11 mouse cellular contexts compared by ENCODE assay signal in genomic region chr7:109492616-109493318, GRCm38 (mm10). TPM values are rescaled to one million over a fixed set of nuclear protein-coding genes. Genes with fewer than 3 reads are reported as not detected.
DNase-seq lines count a peak whose midpoint lies in the region; ATAC-seq and TF ChIP-seq lines count a peak whose summit lies in the region.
"Had no signal": no experiment of that assay in that cellular context is flagged by ENCODE, and none has a peak within 500 bp of the region (broad histone marks: within the 10 kb centered on the region; RNA-seq: fewer than 3 reads in every experiment).

No protein-coding gene starts in this region.

- no peak overlapping the region for H3K9ac ChIP-seq in forebrain, embryonic 11.5 days (ENCODE audit: low read length)
- 0 out of 2 replicates have a peak overlapping the region, but pooled peaks have one; percentile 12 for H3K9ac ChIP-seq in midbrain, embryonic 13.5 days (replicated peaks)
- H3K9ac ChIP-seq in intestine, embryonic 16.5 days (ENCODE audit: low read depth, low read length): no peak overlapping the region

- DNase-seq in layer of hippocampus, adult 2 months (ENCODE audit: low spot score in 2 of 2): no peak
- no peak for DNase-seq in layer of hippocampus, adult 9-11 months
- peak; percentile 33 for DNase-seq in cerebellum, adult 8-10 months
- no peak for DNase-seq in forebrain, embryonic 11.5 days (ENCODE audit: low spot score)
- DNase-seq in thymus, postnatal 14 days: no peak
- no peak for DNase-seq in adrenal gland, adult 18-20 months (ENCODE audit: low spot score in 2 of 2)
- DNase-seq: liver had no signal

- no peaks in the 10 kb centered on the region for H3K36me3 ChIP-seq in forebrain, embryonic 11.5 days (ENCODE audit: control insufficient read depth, insufficient read depth, low read length)
- H3K36me3 ChIP-seq in midbrain, embryonic 13.5 days: no peaks in the 10 kb centered on the region
- no peaks in the 10 kb centered on the region for H3K36me3 ChIP-seq in intestine, embryonic 16.5 days (ENCODE audit: control insufficient read depth, insufficient read depth, low read length)

- TF ChIP-seq CTCF in layer of hippocampus, adult 2 months (conservative IDR thresholded peaks at IDR 0.05): no peak

- H3K4me2 ChIP-seq in forebrain, embryonic 11.5 days (ENCODE audit: low read depth, low read length, severe bottlenecking): peak overlapping the region; percentile 39
- H3K4me2 ChIP-seq in midbrain, embryonic 13.5 days (replicated peaks): peak overlapping the region; percentile 65
- no peak overlapping the region for H3K4me2 ChIP-seq in intestine, embryonic 16.5 days (ENCODE audit: low read depth, low read length)

- no peaks in the 10 kb centered on the region for H3K9me3 ChIP-seq in forebrain, embryonic 11.5 days (ENCODE audit: control insufficient read depth, low read length)
- no peaks in the 10 kb centered on the region for H3K9me3 ChIP-seq in midbrain, embryonic 13.5 days
- no peaks in the 10 kb centered on the region for H3K9me3 ChIP-seq in intestine, embryonic 16.5 days (ENCODE audit: control insufficient read depth, low read length)

- H3K4me3 ChIP-seq in layer of hippocampus, adult 2 months: peak overlapping the region; percentile 50
- H3K4me3 ChIP-seq in forebrain, embryonic 11.5 days (ENCODE audit: low read depth, low read length): no peak overlapping the region
- peak overlapping the region; percentile 43 for H3K4me3 ChIP-seq in midbrain, embryonic 13.5 days (replicated peaks)
- no peak overlapping the region for H3K4me3 ChIP-seq in intestine, embryonic 16.5 days (ENCODE audit: low read length)

- peaks cover 9% of the 10 kb centered on the region for H3K4me1 ChIP-seq in forebrain, embryonic 11.5 days (replicated peaks; ENCODE audit: control insufficient read depth, insufficient read depth, low read length)
- H3K4me1 ChIP-seq in midbrain, embryonic 13.5 days (replicated peaks): peaks cover 21% of the 10 kb centered on the region
- peaks cover 5% of the 10 kb centered on the region; the same call in 1 of the 2 replicates for H3K4me1 ChIP-seq in intestine, embryonic 16.5 days (ENCODE audit: control insufficient read depth, insufficient read depth, low read length)

- peak overlapping the region; percentile 75 for H3K27ac ChIP-seq in layer of hippocampus, adult 2 months
- H3K27ac ChIP-seq in forebrain, embryonic 11.5 days (ENCODE audit: low read depth, low read length): no peak overlapping the region
- no peak overlapping the region for H3K27ac ChIP-seq in midbrain, embryonic 13.5 days
- H3K27ac ChIP-seq in intestine, embryonic 16.5 days (ENCODE audit: low read length): no peak overlapping the region
- H3K27ac ChIP-seq: kidney, postnatal 0 days had no signal

- peaks cover 8% of the 10 kb centered on the region; the same call in 1 of the 2 replicates for H3K27me3 ChIP-seq in forebrain, embryonic 11.5 days (ENCODE audit: control insufficient read depth, insufficient read depth, low read length)
- peaks cover 10% of the 10 kb centered on the region; the same call in 1 of the 2 replicates for H3K27me3 ChIP-seq in midbrain, embryonic 13.5 days
- no peaks in the 10 kb centered on the region; the same call in 1 of the 2 replicates for H3K27me3 ChIP-seq in intestine, embryonic 16.5 days (replicated peaks; ENCODE audit: control insufficient read depth, insufficient read depth, low read length)

- no peak for ATAC-seq in forebrain, embryonic 11.5 days (replicated peaks; ENCODE audit: low FRiP score)
- ATAC-seq in midbrain, embryonic 13.5 days: peak; percentile 53
- ATAC-seq in intestine, embryonic 16.5 days: no peak

- WGBS in forebrain, embryonic 11.5 days: 48% methylated on average over 18 of the region's 18 CpGs
- 54% methylated on average over 18 of the region's 18 CpGs for WGBS in midbrain, embryonic 13.5 days
- 61% methylated on average over 18 of the region's 18 CpGs for WGBS in intestine, embryonic 16.5 days

RNA-seq across cellular contexts. Expression of gene Trim66, which starts 15.2 kb away (rescaled TPM):
- total RNA-seq in layer of hippocampus, adult 2 months (2021): 1 to 10 TPM; 5.0 to 6.0 TPM
- 0.37 and 0.67 TPM in 2 replicates for polyA plus RNA-seq in forebrain, embryonic 11.5 days (2014; fragmentation: Nextera tagmentation; extraction: Ambion mirVana)
- 0.40 and 0.46 TPM in 2 replicates for polyA plus RNA-seq in midbrain, embryonic 13.5 days (2015; fragmentation: Nextera tagmentation; extraction: Ambion mirVana)
- under 1 TPM; 0.19 to 0.30 TPM for total RNA-seq in adrenal gland, adult 18-20 months (2021)
- polyA plus RNA-seq in intestine, embryonic 16.5 days (2015; fragmentation: Nextera tagmentation; extraction: Ambion mirVana): 0.01 TPM in 1 of 2 replicates, not detected in the other

RNA-seq across cellular contexts. Expression of gene Rpl27a, which starts 26.2 kb away (rescaled TPM):
- 100 to 1,000 TPM; 143 to 145 TPM for total RNA-seq in layer of hippocampus, adult 2 months (2021)
- 103 and 119 TPM in 2 replicates for polyA plus RNA-seq in forebrain, embryonic 11.5 days (2014; fragmentation: Nextera tagmentation; extraction: Ambion mirVana)
- 85.2 TPM in 2 replicates for polyA plus RNA-seq in midbrain, embryonic 13.5 days (2015; fragmentation: Nextera tagmentation; extraction: Ambion mirVana)
- total RNA-seq in adrenal gland, adult 18-20 months (2021): 100 to 1,000 TPM; 204 to 208 TPM
- 115 and 131 TPM in 2 replicates for polyA plus RNA-seq in intestine, embryonic 16.5 days (2015; fragmentation: Nextera tagmentation; extraction: Ambion mirVana)

RNA-seq across cellular contexts. Expression of gene Stk33, which starts 53.9 kb away (rescaled TPM):
- 1 to 10 TPM; 1.2 to 1.3 TPM for total RNA-seq in layer of hippocampus, adult 2 months (2021)
- polyA plus RNA-seq in forebrain, embryonic 11.5 days (2014; fragmentation: Nextera tagmentation; extraction: Ambion mirVana): 9.4 and 13.4 TPM in 2 replicates
- 12.8 and 17.3 TPM in 2 replicates for polyA plus RNA-seq in midbrain, embryonic 13.5 days (2015; fragmentation: Nextera tagmentation; extraction: Ambion mirVana)
- under 1 TPM; 0.54 to 0.73 TPM for total RNA-seq in adrenal gland, adult 18-20 months (2021)
- polyA plus RNA-seq in intestine, embryonic 16.5 days (2015; fragmentation: Nextera tagmentation; extraction: Ambion mirVana): 0.28 and 0.51 TPM in 2 replicates
- total RNA-seq: megakaryocyte progenitor cell, adult 5-6 weeks had no signal

Comparison
In these comparisons a context has a peak if more than half of its experiments do, and no peak if none do; other contexts are left out.
1. H3K4me3 ChIP-seq: peak in layer of hippocampus, adult 2 months (single experiment) and midbrain, embryonic 13.5 days (single experiment); none in forebrain, embryonic 11.5 days (single experiment) and intestine, embryonic 16.5 days (single experiment).